50 mouse cellular contexts compared by ENCODE assay signal in genomic region chr11:99361423-99361822, GRCm38 (mm10). TPM values are rescaled to one million over a fixed set of nuclear protein-coding genes. Genes with fewer than 3 reads are reported as not detected.
"Had no signal": no experiment of that assay in that cellular context is flagged by ENCODE, and none has a peak within 500 bp of the region (broad histone marks: within the 10 kb centered on the region; RNA-seq: fewer than 3 reads in every experiment).

No protein-coding gene starts in this region.

- H3K27me3 ChIP-seq: hindbrain, embryonic 12.5 days; hindbrain, embryonic 13.5 days; hindbrain, embryonic 15.5 days; intestine, embryonic 15.5 days had no signal

- ATAC-seq: hindbrain, embryonic 16.5 days; hindbrain, postnatal 0 days; inflammation-experienced regulatory T-cells, adult 6 months; intestine, embryonic 15.5 days; intestine, embryonic 16.5 days; intestine, postnatal 0 days had no signal

- H3K9ac ChIP-seq: heart, embryonic 12.5 days; heart, embryonic 13.5 days; heart, embryonic 15.5 days; hindbrain, embryonic 12.5 days; hindbrain, embryonic 13.5 days; hindbrain, embryonic 14.5 days; hindbrain, embryonic 15.5 days; intestine, embryonic 15.5 days; kidney, embryonic 15.5 days had no signal

- H3K4me3 ChIP-seq: heart, embryonic 10.5 days; heart, embryonic 12.5 days; heart, embryonic 13.5 days; heart, embryonic 15.5 days; hindbrain, embryonic 10.5 days; hindbrain, embryonic 12.5 days; hindbrain, embryonic 13.5 days; hindbrain, embryonic 15.5 days; intestine, embryonic 15.5 days; kidney, embryonic 15.5 days; layer of hippocampus, adult 2 months had no signal

- H3K27ac ChIP-seq: heart, embryonic 10.5 days; heart, embryonic 13.5 days; heart, embryonic 15.5 days; hindbrain, embryonic 10.5 days; hindbrain, embryonic 12.5 days; hindbrain, embryonic 13.5 days; hindbrain, embryonic 14.5 days; hindbrain, embryonic 15.5 days; hindbrain, postnatal 0 days; intestine, embryonic 15.5 days; kidney, embryonic 15.5 days; kidney, postnatal 0 days; layer of hippocampus, adult 2 months had no signal

- H3K4me1 ChIP-seq: heart, embryonic 10.5 days; heart, embryonic 12.5 days; heart, embryonic 13.5 days; heart, embryonic 15.5 days; hindbrain, embryonic 10.5 days; hindbrain, embryonic 12.5 days; hindbrain, embryonic 13.5 days; hindbrain, embryonic 15.5 days; intestine, embryonic 15.5 days; kidney, embryonic 15.5 days had no signal

- DNase-seq: heart, postnatal 10 days; heart, postnatal 14 days; heart, postnatal 36 days; heart, postnatal 4 days; kidney, adult 11 months; kidney, adult 18-20 months; kidney, adult 2 months; kidney, adult 8-10 months; kidney, adult 9 months; kidney, postnatal 10 days; kidney, postnatal 14 days; kidney, postnatal 25 days; kidney, postnatal 36 days; kidney, postnatal 4 days; layer of hippocampus, adult 9-11 months; layer of hippocampus, postnatal 36 days had no signal

- H3K9me3 ChIP-seq: heart, embryonic 10.5 days; heart, embryonic 12.5 days; heart, embryonic 13.5 days; heart, embryonic 15.5 days; hindbrain, embryonic 10.5 days; hindbrain, embryonic 12.5 days; hindbrain, embryonic 13.5 days; hindbrain, embryonic 15.5 days; intestine, embryonic 15.5 days; kidney, embryonic 15.5 days had no signal

- H3K4me2 ChIP-seq: heart, embryonic 11.5 days; heart, embryonic 12.5 days; heart, embryonic 13.5 days; heart, embryonic 15.5 days; hindbrain, embryonic 12.5 days; hindbrain, embryonic 13.5 days; hindbrain, embryonic 14.5 days; hindbrain, embryonic 15.5 days; intestine, embryonic 15.5 days; kidney, embryonic 15.5 days had no signal

- H3K36me3 ChIP-seq: heart, embryonic 10.5 days; heart, embryonic 12.5 days; heart, embryonic 13.5 days; heart, embryonic 15.5 days; hindbrain, embryonic 10.5 days; hindbrain, embryonic 12.5 days; hindbrain, embryonic 13.5 days; hindbrain, embryonic 15.5 days; intestine, embryonic 15.5 days; kidney, embryonic 15.5 days had no signal

RNA-seq across cellular contexts. Expression of gene Krt27, which starts 10.5 kb away (rescaled TPM):
- total RNA-seq: heart, postnatal 10 days; heart, postnatal 14 days; heart, postnatal 36 days; heart, postnatal 4 days; hematopoietic stem cell, adult 5-6 weeks; layer of hippocampus, adult 18-20 months; layer of hippocampus, adult 2 months; layer of hippocampus, adult 8-10 months; layer of hippocampus, postnatal 10 days; layer of hippocampus, postnatal 14 days; layer of hippocampus, postnatal 25 days; layer of hippocampus, postnatal 36 days; left cerebral cortex, adult 18-20 months had no signal
- polyA plus RNA-seq: heart, embryonic 10.5 days; heart, embryonic 11.5 days; heart, embryonic 12.5 days; heart, embryonic 13.5 days; heart, embryonic 14.5 days; heart, embryonic 15.5 days; heart, embryonic 16.5 days; heart, postnatal 0 days; hindbrain, embryonic 10.5 days; hindbrain, embryonic 11.5 days; hindbrain, embryonic 12.5 days; hindbrain, embryonic 13.5 days; hindbrain, embryonic 14.5 days; inflammation-experienced regulatory T-cells, adult 6 months; intestine, embryonic 14.5 days; intestine, embryonic 15.5 days; intestine, embryonic 16.5 days; intestine, postnatal 0 days; kidney, adult 2 months; kidney, embryonic 14.5 days; kidney, embryonic 15.5 days; kidney, embryonic 16.5 days; kidney, postnatal 0 days; large intestine, adult 2 months had no signal

RNA-seq across cellular contexts. Expression of gene Krt28, which starts 13.3 kb away (rescaled TPM):
- total RNA-seq: heart, postnatal 10 days; heart, postnatal 14 days; heart, postnatal 36 days; heart, postnatal 4 days; hematopoietic stem cell, adult 5-6 weeks; left cerebral cortex, adult 18-20 months had no signal
- polyA plus RNA-seq: heart, embryonic 13.5 days; heart, embryonic 14.5 days; heart, embryonic 15.5 days; heart, embryonic 16.5 days; inflammation-experienced regulatory T-cells, adult 6 months; intestine, embryonic 14.5 days; intestine, postnatal 0 days; kidney, adult 2 months; kidney, postnatal 0 days had no signal

RNA-seq across cellular contexts. Expression of gene Krt26, which starts 23.7 kb away (rescaled TPM):
- total RNA-seq: heart, postnatal 10 days; heart, postnatal 14 days; heart, postnatal 36 days; heart, postnatal 4 days; hematopoietic stem cell, adult 5-6 weeks; layer of hippocampus, adult 18-20 months; layer of hippocampus, adult 2 months; layer of hippocampus, adult 8-10 months; layer of hippocampus, postnatal 25 days; layer of hippocampus, postnatal 36 days; left cerebral cortex, adult 18-20 months had no signal
- polyA plus RNA-seq: heart, embryonic 10.5 days; heart, embryonic 11.5 days; heart, embryonic 12.5 days; heart, embryonic 13.5 days; heart, embryonic 14.5 days; heart, embryonic 15.5 days; heart, embryonic 16.5 days; heart, postnatal 0 days; hindbrain, embryonic 14.5 days; inflammation-experienced regulatory T-cells, adult 6 months; intestine, embryonic 16.5 days; intestine, postnatal 0 days; kidney, adult 2 months; kidney, embryonic 14.5 days; kidney, embryonic 15.5 days; kidney, embryonic 16.5 days; kidney, postnatal 0 days; large intestine, adult 2 months had no signal

RNA-seq across cellular contexts. Expression of gene Krt10, which starts 27.7 kb away (rescaled TPM):
- total RNA-seq: hematopoietic stem cell, adult 5-6 weeks had no signal

RNA-seq across cellular contexts. Expression of gene Krt25, which starts 38.7 kb away (rescaled TPM):
- total RNA-seq: heart, postnatal 10 days; heart, postnatal 14 days; heart, postnatal 36 days; hematopoietic stem cell, adult 5-6 weeks; layer of hippocampus, adult 18-20 months; layer of hippocampus, adult 2 months; layer of hippocampus, adult 8-10 months; layer of hippocampus, postnatal 10 days; layer of hippocampus, postnatal 14 days; layer of hippocampus, postnatal 25 days; layer of hippocampus, postnatal 36 days; left cerebral cortex, adult 18-20 months had no signal
- polyA plus RNA-seq: heart, embryonic 10.5 days; heart, embryonic 11.5 days; heart, embryonic 12.5 days; heart, embryonic 13.5 days; heart, embryonic 14.5 days; heart, embryonic 15.5 days; hindbrain, embryonic 10.5 days; hindbrain, embryonic 11.5 days; hindbrain, embryonic 12.5 days; inflammation-experienced regulatory T-cells, adult 6 months; intestine, embryonic 15.5 days; kidney, embryonic 14.5 days; kidney, embryonic 15.5 days; kidney, embryonic 16.5 days; large intestine, adult 2 months had no signal
